Mouse (Mus musculus) embryonic fibroblast, embryonic 13.5 days (primary cell): ENCODE data around the gene Cdh18. TPM values are rescaled to one million over a fixed set of nuclear protein-coding genes. Genes with fewer than 3 reads are reported as not detected.

ENCODE experiments used
- H3K27ac ChIP-seq: 2 replicates; pipeline ENCODE4 v1.5.1; 2012; ENCODE audit warnings: low read length, control low read depth, inconsistent platforms; ENCODE audit not compliant: insufficient read depth
- H3K4me1 ChIP-seq: 2 replicates; pipeline ENCODE4 v1.6.1; 2011; ENCODE audit warnings: low read length; ENCODE audit not compliant: control insufficient read depth, insufficient read depth
- H3K4me3 ChIP-seq: 2 replicates; pipeline ENCODE4 v1.5.1; 2011; ENCODE audit warnings: mild to moderate bottlenecking, control low read depth, low read length; ENCODE audit not compliant: insufficient read depth
- CTCF ChIP-seq: IDR thresholded peaks from 2 replicates; pipeline ENCODE4 v1.5.1; 2011; ENCODE audit warnings: mild to moderate bottlenecking, control low read depth, low read length, moderate library complexity, borderline replicate concordance; ENCODE audit not compliant: insufficient read depth
- POLR2A ChIP-seq: IDR thresholded peaks from 2 replicates; pipeline ENCODE4 v1.6.1; 2011; ENCODE audit warnings: low read depth, mild to moderate bottlenecking, control low read depth, low read length, moderate library complexity
- polyA plus RNA-seq: library from polyadenylated mRNA; stranded (reverse); fragments of >200 nt; gene quantifications from 2 replicates; pipeline ENCODE4 v1.2.4, GENCODE M21; 2011; ENCODE audit warnings: low read depth; ENCODE audit not compliant: missing spikeins, insufficient read length

Cdh18 gene
- 3.6 and 4.1 TPM in 2 replicates for polyA plus RNA-seq

DNA sequence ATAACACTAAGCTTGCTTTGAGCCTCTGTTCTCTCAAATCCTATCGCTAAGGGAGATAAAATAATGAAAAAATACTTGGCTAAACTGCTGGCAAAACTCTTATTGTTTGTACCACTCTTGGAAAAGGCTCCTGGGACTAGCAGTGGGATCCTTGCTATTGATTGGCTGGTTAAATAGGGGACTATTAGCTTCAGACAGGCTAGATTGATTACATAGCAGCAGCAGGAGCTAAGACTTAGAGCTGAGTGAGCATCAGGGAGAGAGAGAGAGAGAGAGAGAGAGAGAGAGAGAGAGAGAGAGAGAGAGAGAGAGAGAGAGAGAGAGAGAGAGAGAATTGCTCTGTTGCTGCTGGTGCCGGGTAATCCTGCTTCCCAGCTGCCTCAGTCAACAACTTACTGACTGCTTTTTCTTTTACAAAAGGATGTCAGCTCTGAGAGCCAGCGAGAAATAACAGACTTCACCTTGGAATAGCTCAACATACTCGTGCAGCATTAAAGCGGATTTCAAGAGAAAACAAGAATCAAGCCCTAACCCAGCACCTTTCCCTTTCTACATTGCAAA lies at the start of gene Cdh18:
Cdh18 (plus strand) TSS at position 312 of the 561 bp plus-strand sequence.
- TF ChIP-seq POLR2A (no peak), CTCF (no peak)
- Histone ChIP-seq H3K4me1 (no peaks in the 10 kb centered on the region), H3K27ac (no peak within 1 kb of the TSS), H3K4me3 (no peak within 1 kb of the TSS)

DNA sequence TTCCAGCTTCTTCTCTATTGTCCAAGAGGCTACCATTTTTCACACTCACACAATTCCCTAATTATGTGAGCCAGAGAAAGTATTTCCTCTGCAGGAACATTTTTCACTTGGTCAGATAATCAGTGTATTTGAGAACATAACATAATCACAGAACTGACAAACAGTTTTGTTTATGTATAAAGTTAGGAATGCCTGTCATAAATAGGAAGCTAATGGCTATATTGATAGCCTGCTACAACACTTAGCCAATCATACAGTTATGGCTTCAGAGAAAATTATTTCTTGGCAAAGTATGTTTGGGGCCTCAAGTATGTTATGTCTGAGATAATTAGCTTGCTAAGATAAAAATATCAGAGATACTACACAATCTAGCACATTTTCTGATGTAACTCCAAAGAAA lies 37.6 kb upstream of the Cdh18 start:
- Histone ChIP-seq H3K4me3 (no peak overlapping the region), H3K27ac (no peak overlapping the region), H3K4me1 (no peaks in the 10 kb centered on the region)
- no peak for TF ChIP-seq POLR2A
- no peak for TF ChIP-seq CTCF

GRCm38 (mm10) chr15:22535828-22536227 lies 13.0 kb upstream of the Cdh18 start:
- no peak overlapping the region for H3K27ac ChIP-seq
- no peak for TF ChIP-seq CTCF
- TF ChIP-seq POLR2A, result no peak
- no peaks in the 10 kb centered on the region for H3K4me1 ChIP-seq
- no peak overlapping the region for H3K4me3 ChIP-seq

DNA sequence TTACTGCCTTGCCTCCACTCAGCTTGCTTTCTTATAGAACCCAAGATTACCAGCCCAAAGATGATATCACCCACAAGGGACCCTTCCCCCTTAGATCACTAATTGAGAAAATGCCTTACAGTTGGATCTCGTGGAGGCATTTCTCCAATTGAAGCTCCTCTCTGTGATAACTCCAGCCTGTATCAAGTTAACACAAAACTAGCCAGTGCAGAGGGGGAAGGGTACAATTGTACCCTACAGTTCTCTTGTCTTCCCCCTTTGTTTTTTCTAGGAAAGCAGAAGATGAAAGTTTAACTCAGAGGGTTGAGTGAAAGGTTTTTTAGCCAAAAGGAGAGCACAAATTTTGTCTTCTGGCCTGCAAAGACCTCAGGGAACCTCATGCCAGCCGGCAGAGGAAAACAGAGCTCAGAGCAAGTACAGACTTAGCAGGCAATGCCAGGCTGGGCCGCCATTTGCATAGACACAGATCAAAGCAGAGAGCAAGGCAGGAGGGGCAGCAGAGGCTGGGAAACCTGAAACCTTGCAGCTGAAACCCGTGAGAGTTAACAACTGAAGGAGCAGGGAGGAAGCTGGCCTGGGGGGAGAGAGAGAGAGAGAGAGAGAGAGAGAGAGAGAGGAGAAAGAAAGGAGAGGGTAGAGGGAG lies 29.3 kb downstream of the Cdh18 start:
- TF ChIP-seq POLR2A (no peak), CTCF (no peak)
- no peak overlapping the region for H3K4me3 ChIP-seq
- H3K4me1 ChIP-seq, result no peaks in the 10 kb centered on the region
- no peak overlapping the region for H3K27ac ChIP-seq

GRCm38 (mm10) chr15:22578617-22578990 lies 29.8 kb downstream of the Cdh18 start:
- Histone ChIP-seq H3K4me1 (no peaks in the 10 kb centered on the region), H3K4me3 (no peak overlapping the region), H3K27ac (no peak overlapping the region)
- no peak for TF ChIP-seq POLR2A
- no peak for TF ChIP-seq CTCF

DNA sequence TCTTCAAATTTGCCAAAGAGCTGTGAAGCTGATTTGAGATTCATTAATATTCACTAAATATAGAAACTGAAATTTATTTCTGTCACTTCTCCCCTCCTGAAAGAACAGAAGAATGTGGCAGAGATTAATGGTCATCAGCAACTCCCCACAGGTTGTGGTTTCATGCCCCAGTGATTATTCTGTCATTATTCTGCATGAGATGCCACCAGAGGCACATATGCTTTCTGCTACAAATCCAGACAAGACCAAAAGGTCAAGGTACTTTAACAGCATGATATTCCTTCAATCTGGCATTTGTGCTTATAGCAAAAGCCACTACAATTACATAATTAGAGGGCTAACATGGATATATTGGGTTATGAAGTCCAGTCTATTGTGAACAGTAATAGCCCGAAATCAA lies 35.8 kb downstream of the Cdh18 start:
- Histone ChIP-seq H3K4me3 (no peak overlapping the region), H3K27ac (no peak overlapping the region), H3K4me1 (no peaks in the 10 kb centered on the region)
- TF ChIP-seq POLR2A (no peak), CTCF (no peak)

GRCm38 (mm10) chr15:22716376-22716775 lies 167.6 kb downstream of the Cdh18 start:
- no peak overlapping the region for H3K27ac ChIP-seq
- TF ChIP-seq CTCF (no peak), POLR2A (no peak)
- H3K4me3 ChIP-seq, result no peak overlapping the region
- no peaks in the 10 kb centered on the region for H3K4me1 ChIP-seq

- TF ChIP-seq POLR2A (no peak), CTCF (no peak)
- no peaks in the 10 kb centered on the region for H3K4me1 ChIP-seq
- H3K4me3 ChIP-seq, result no peak overlapping the region
- H3K27ac ChIP-seq, result no peak overlapping the region
Observed at GRCm38 (mm10) chr15:22717681-22718080, 168.9 kb downstream of the Cdh18 start.

DNA sequence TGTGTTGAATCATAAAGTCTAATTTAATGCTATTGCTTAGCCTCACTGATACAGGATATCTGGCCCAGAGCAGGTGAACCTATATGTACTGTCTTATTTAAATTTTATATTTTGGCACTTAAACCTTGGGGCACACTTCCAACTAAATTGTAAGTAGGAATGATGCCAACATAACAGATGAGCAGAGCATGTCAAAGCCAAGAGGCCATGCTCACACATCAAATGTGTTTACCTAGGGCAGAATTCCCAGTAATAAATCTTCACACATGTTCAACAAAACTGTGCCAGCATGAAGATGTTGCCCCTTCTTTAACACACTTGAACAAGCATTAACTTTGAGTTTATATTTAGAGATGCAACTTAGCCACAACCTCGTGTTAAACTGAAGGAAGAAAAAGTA lies 177.8 kb downstream of the Cdh18 start:
- Histone ChIP-seq H3K4me1 (no peaks in the 10 kb centered on the region), H3K4me3 (no peak overlapping the region), H3K27ac (no peak overlapping the region)
- no peak for TF ChIP-seq CTCF

GRCm38 (mm10) chr15:22733039-22733438 lies 184.2 kb downstream of the Cdh18 start:
- no peak overlapping the region for H3K4me3 ChIP-seq
- no peaks in the 10 kb centered on the region for H3K4me1 ChIP-seq
- H3K27ac ChIP-seq, result peak overlapping the region; percentile 75
- TF ChIP-seq CTCF (no peak), POLR2A (no peak)
